Mouse (Mus musculus) colon, adult 2 months (tissue): Measurements from ENCODE around the gene Gm21983. TPM values are rescaled to one million over a fixed set of nuclear protein-coding genes. Genes with fewer than 3 reads are reported as not detected.

Experiments used
- polyA plus RNA-seq: library from polyadenylated mRNA; depleted of rRNA; stranded (reverse); fragments of >200 nt; gene quantifications from 2 replicates; pipeline ENCODE4 v1.2.3, GENCODE M21; 2012; rRNA removed

Gene Gm21983
- polyA plus RNA-seq, result not detected in 2 replicates

GRCm38 (mm10) chr7:27180837-27181695 lies at the start of gene Gm21983, which contains the start of gene Mia:
TSS of gene Gm21983 (minus strand) at chr7:27181086.
TSS of gene Mia (minus strand) at chr7:27181157.

GRCm38 (mm10) chr7:27228281-27228821 lies 47.5 kb upstream of the Gm21983 start, which contains the start of gene Itpkc:
TSS of gene Itpkc (minus strand) at chr7:27228661.

GRCm38 (mm10) chr7:27195681-27196611 lies 15.1 kb upstream of the Gm21983 start, which contains the start of the genes BC024978 and Snrpa:
TSS of gene BC024978 (plus strand) at chr7:27195781.
TSS of gene Snrpa (minus strand) at chr7:27196271.

GRCm38 (mm10) chr7:27178324-27179216 lies 2.3 kb downstream of the Gm21983 start, which contains the start of gene Rab4b:
TSS of gene Rab4b (minus strand) at chr7:27178896.

GRCm38 (mm10) chr7:27166614-27167474 lies 14.0 kb downstream of the Gm21983 start, which contains the start of gene Egln2:
TSS of gene Egln2 (minus strand) at chr7:27166802.

GRCm38 (mm10) chr7:27153205-27153764 lies 27.6 kb downstream of the Gm21983 start, which contains the start of gene Cyp2t4:
TSS of gene Cyp2t4 (plus strand) at chr7:27153714.

GRCm38 (mm10) chr7:27119676-27120075 lies 61.2 kb downstream of the Gm21983 start, which contains the start of gene Cyp2f2:
TSS of gene Cyp2f2 (plus strand) at chr7:27119909.

Other genes starting within 250 kb of the Gm21983 start
- gene Cyp2a22, start 241.7 kb downstream of the Gm21983 start, polyA plus RNA-seq, result not detected in 2 replicates
- not detected in 2 replicates for gene Cyp2a12, start 152.0 kb downstream of the Gm21983 start, polyA plus RNA-seq
- gene Cyp2f2, start 61.2 kb downstream of the Gm21983 start, polyA plus RNA-seq, result 32.1 and 42.8 TPM in 2 replicates
- gene Cyp2t4, start 27.4 kb downstream of the Gm21983 start, polyA plus RNA-seq, result not detected in 2 replicates
- gene Egln2, start 14.3 kb downstream of the Gm21983 start, polyA plus RNA-seq, result 114 and 122 TPM in 2 replicates
- 75.7 and 89.8 TPM in 2 replicates for gene Rab4b, start 2.2 kb downstream of the Gm21983 start, polyA plus RNA-seq
- gene Mia, start 71 bp upstream of the Gm21983 start, polyA plus RNA-seq, result 13.2 and 15.1 TPM in 2 replicates
- 12.1 and 14.1 TPM in 2 replicates for gene BC024978, start 14.7 kb upstream of the Gm21983 start, polyA plus RNA-seq
- gene Snrpa, start 15.2 kb upstream of the Gm21983 start, polyA plus RNA-seq, result 143 and 174 TPM in 2 replicates
- 30.0 and 32.5 TPM in 2 replicates for gene Itpkc, start 47.6 kb upstream of the Gm21983 start, polyA plus RNA-seq
- 45.7 and 55.4 TPM in 2 replicates for gene Coq8b, start 51.9 kb upstream of the Gm21983 start, polyA plus RNA-seq
- gene Numbl, start 77.3 kb upstream of the Gm21983 start, polyA plus RNA-seq, result 24.9 and 26.6 TPM in 2 replicates
- 310 and 356 TPM in 2 replicates for gene Ltbp4, start 156.6 kb upstream of the Gm21983 start, polyA plus RNA-seq
- 107 and 150 TPM in 2 replicates for gene Shkbp1, start 174.9 kb upstream of the Gm21983 start, polyA plus RNA-seq
- gene Gm20479, start 176.3 kb upstream of the Gm21983 start, polyA plus RNA-seq, result not detected in 2 replicates